Mouse (Mus musculus): ENCODE results near the gene Gpr6. TPM values are rescaled to one million over a fixed set of nuclear protein-coding genes. Genes with fewer than 3 reads are reported as not detected.

Gene Gpr6
- not detected for total RNA-seq (2023)

GRCm38 (mm10) chr10:41072116-41072515 is at the start of gene Gpr6:
TSS of gene Gpr6 (minus strand) at chr10:41072285.

Other genes with a start within 250 kb of the Gpr6 start
- gene Cdc40, start 189.0 kb downstream of the Gpr6 start, total RNA-seq (2023) = 64.8 TPM
- not detected for gene Wasf1, start 188.8 kb downstream of the Gpr6 start, total RNA-seq (2023)
- 20.0 TPM for gene Fig4, start 231.0 kb upstream of the Gpr6 start, total RNA-seq (2023)
- gene Ak9, start 231.7 kb upstream of the Gpr6 start, total RNA-seq (2023) = not detected

Data from CD4-positive naive resting alpha-beta T cell, adult 76 days (primary cell).